Mouse (Mus musculus): ENCODE data around the gene Cxcl16. TPM values are rescaled to one million over a fixed set of nuclear protein-coding genes. Genes with fewer than 3 reads are reported as not detected.
"Not testable (repeated sequence)": the region's sequence is repeated elsewhere in the genome, so short reads cannot be mapped to it uniquely, and the experiment has no call there.

Gene Cxcl16
- polyA plus RNA-seq, 1 experiment, result 99.3 TPM

DNA sequence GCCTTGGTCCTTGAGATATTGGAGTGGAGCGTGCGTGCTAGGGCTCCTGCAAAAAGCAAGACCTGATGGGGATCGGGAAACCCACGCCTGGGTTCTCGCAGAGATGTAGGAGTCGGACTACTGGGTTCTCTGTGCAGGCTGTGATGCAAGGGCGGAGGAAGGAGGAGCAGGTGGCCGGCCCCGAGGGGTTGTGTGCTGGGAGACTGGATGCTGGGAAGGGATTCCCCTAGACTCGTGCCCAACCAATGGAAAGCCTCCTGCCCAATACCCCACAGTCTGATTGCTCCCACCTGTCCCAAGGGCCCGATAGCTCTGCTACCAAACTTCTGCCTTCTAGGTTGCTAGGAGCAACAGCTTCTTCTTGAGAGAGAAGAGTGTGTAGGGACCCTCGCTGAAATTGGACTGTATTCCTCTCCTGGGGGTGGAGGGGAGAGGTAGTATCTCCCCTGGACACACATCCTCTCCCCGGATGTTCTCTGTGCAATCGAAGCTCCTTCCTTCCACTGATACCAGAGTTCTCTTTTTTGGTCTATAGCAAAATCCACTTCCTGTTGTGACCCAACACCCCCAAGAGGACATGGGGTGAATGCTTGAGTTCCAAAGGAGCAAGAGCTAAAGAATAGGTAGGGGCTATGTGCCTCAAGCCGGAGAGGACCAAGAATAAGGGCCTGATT lies 26.8 kb downstream of the Cxcl16 start:
- no peaks in the 10 kb centered on the region for H3K27me3 ChIP-seq (replicated peaks; ENCODE audit: control insufficient read depth, insufficient read depth, low read length)
- peak; percentile 16 for DNase-seq
- peaks cover 3% of the 10 kb centered on the region; the same call in 1 of the 2 replicates for H3K4me1 ChIP-seq (ENCODE audit: control insufficient read depth, insufficient read depth, low read length)
- H3K4me3 ChIP-seq (ENCODE audit: insufficient read depth, low read depth, low read length), result peak overlapping the region; percentile 51
- TF ChIP-seq CTCF (conservative IDR thresholded peaks at IDR 0.05; ENCODE audit: insufficient read depth, insufficient read length, low read depth, low read length) (no peak), POLR2A (IDR thresholded peaks at IDR 0.05; ENCODE audit: low read depth, low read length) (no peak)
- no peak overlapping the region for H3K27ac ChIP-seq (ENCODE audit: insufficient read depth, low read depth, low read length)
- 13% methylated on average over 15 of the region's 15 CpGs for WGBS
- no peaks in the 10 kb centered on the region for H3K36me3 ChIP-seq (ENCODE audit: control insufficient read depth, insufficient read depth, low read length)

- peak within 1 kb of the TSS; percentile 51 for H3K4me3 ChIP-seq (ENCODE audit: insufficient read depth, low read depth, low read length)
- H3K27me3 ChIP-seq (replicated peaks; ENCODE audit: control insufficient read depth, insufficient read depth, low read length), result no peaks in the 10 kb centered on the region
- TF ChIP-seq POLR2A (IDR thresholded peaks at IDR 0.05; ENCODE audit: low read depth, low read length) (no peak), CTCF (conservative IDR thresholded peaks at IDR 0.05; ENCODE audit: insufficient read depth, insufficient read length, low read depth, low read length) (peak; percentile 75)
- peaks cover 3% of the 10 kb centered on the region; the same call in 1 of the 2 replicates for H3K4me1 ChIP-seq (ENCODE audit: control insufficient read depth, insufficient read depth, low read length)
- peak; percentile 98 for DNase-seq
- under 1% methylated on average over 74 of the region's 75 CpGs for WGBS
- H3K27ac ChIP-seq (ENCODE audit: insufficient read depth, low read depth, low read length), result peak within 1 kb of the TSS; percentile 6; the same call in 1 of the 2 replicates
- no peaks in the 10 kb centered on the region for H3K36me3 ChIP-seq (ENCODE audit: control insufficient read depth, insufficient read depth, low read length)
Observed at GRCm38 (mm10) chr11:70432048-70432894, 27.5 kb downstream of the Cxcl16 start, which contains the start of gene Arrb2. Gene Arrb2 (plus strand): TSS chr11:70432635.

DNA sequence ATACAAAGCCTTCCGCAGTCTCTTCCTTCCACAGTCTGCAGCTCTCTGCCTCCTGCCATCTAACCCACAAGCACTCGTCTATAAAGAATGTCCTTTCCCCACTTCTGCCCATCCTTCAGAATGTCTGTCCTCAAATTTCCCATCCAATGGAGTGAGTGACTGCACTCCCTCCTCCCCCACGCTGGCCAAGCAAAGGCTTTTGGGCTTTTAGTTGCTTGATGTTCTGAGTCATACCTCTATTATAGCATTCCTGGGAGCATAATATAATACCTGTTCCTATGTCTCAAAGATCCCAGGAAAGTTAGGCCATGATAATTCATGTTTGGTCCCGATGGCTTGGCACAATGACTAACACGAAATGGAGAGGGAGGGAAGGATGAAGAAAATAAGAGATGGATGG lies 28.2 kb downstream of the Cxcl16 start:
- H3K4me1 ChIP-seq (ENCODE audit: control insufficient read depth, insufficient read depth, low read length), result peaks cover 3% of the 10 kb centered on the region; the same call in 1 of the 2 replicates
- H3K36me3 ChIP-seq (ENCODE audit: control insufficient read depth, insufficient read depth, low read length), result no peaks in the 10 kb centered on the region
- WGBS, result 39% methylated on average over 5 of the region's 5 CpGs
- TF ChIP-seq POLR2A (IDR thresholded peaks at IDR 0.05; ENCODE audit: low read depth, low read length), result no peak
- no peaks in the 10 kb centered on the region for H3K27me3 ChIP-seq (replicated peaks; ENCODE audit: control insufficient read depth, insufficient read depth, low read length)
- DNase-seq, result no peak
- H3K27ac ChIP-seq (ENCODE audit: insufficient read depth, low read depth, low read length), result no peak overlapping the region
- no peak overlapping the region for H3K4me3 ChIP-seq (ENCODE audit: insufficient read depth, low read depth, low read length)

DNA sequence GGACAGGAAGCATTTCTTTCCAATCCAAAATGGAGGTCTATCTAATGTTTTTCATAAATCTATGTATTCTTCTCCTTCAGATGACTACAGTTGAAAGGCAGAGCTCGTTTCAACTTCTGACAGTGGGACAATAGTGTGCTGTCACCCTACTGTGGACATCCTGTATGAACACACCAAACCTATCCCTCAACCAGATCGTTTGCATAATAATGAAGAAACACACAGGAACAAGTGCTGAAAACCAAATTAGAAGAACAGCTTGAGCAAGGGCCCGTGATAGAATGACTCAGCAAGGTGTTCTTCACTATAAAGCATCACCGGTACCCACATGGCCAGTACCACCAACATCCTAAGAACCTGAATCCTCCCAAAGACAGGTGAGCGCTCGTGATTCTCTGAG lies 33.2 kb downstream of the Cxcl16 start:
- WGBS, result 76% methylated on average over 6 of the region's 6 CpGs
- H3K27ac ChIP-seq (ENCODE audit: insufficient read depth, low read depth, low read length); H3K27me3 ChIP-seq (replicated peaks; ENCODE audit: control insufficient read depth, insufficient read depth, low read length); DNase-seq; H3K36me3 ChIP-seq (ENCODE audit: control insufficient read depth, insufficient read depth, low read length); H3K4me1 ChIP-seq (ENCODE audit: control insufficient read depth, insufficient read depth, low read length); H3K4me3 ChIP-seq (ENCODE audit: insufficient read depth, low read depth, low read length): not testable (repeated sequence)

DNA sequence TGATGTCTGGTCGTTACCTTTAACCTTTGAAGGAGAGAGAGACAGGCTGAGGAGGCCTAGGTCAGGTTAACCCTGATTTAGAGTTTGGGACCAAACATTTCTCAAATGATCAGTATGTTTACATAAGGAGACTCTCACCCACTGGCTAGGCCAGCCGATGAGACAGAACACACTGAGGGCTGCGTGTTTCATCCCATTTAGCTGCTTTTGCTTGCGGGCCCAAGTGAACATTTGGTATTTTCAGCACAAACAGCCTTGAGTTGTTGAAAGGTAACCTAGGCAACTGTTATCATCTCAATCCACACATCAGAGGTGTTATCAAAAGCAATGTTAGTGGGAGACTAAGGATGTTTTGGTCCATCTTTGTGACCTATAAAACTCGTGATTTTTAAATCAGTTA lies 40.3 kb downstream of the Cxcl16 start:
- Histone ChIP-seq H3K36me3 (ENCODE audit: control insufficient read depth, insufficient read depth, low read length) (no peaks in the 10 kb centered on the region), H3K4me3 (ENCODE audit: insufficient read depth, low read depth, low read length) (no peak overlapping the region), H3K27me3 (replicated peaks; ENCODE audit: control insufficient read depth, insufficient read depth, low read length) (no peaks in the 10 kb centered on the region), H3K27ac (ENCODE audit: insufficient read depth, low read depth, low read length) (no peak overlapping the region), H3K4me1 (ENCODE audit: control insufficient read depth, insufficient read depth, low read length) (no peaks in the 10 kb centered on the region)
- DNase-seq, result no peak
- 60% methylated on average over 5 of the region's 5 CpGs for WGBS
- TF ChIP-seq POLR2A (IDR thresholded peaks at IDR 0.05; ENCODE audit: low read depth, low read length) (no peak), CTCF (conservative IDR thresholded peaks at IDR 0.05; ENCODE audit: insufficient read depth, insufficient read length, low read depth, low read length) (no peak)

DNA sequence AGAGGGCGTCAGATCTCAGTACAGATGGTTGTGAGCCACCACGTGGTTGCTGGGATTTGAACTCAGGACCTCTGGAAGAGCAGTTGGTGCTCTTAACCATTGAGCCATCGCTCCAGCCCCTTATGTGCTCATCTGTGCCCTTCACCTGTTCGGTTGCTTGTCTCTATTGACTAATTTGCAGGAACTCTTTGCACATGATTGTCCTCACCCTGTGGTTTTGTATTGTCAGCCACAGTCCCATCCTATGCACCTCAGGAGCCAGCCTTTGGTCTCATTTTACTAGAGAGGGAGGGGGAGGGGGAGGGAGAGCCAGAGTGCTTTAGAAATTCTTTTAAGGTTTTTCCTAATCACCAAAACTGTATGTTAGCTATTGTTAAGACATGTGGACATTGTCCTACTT lies 41.6 kb downstream of the Cxcl16 start:
- no peak overlapping the region for H3K27ac ChIP-seq (ENCODE audit: insufficient read depth, low read depth, low read length)
- no peak for DNase-seq
- no peaks in the 10 kb centered on the region for H3K4me1 ChIP-seq (ENCODE audit: control insufficient read depth, insufficient read depth, low read length)
- WGBS, result 68% methylated on average over 4 of the region's 4 CpGs
- no peak overlapping the region for H3K4me3 ChIP-seq (ENCODE audit: insufficient read depth, low read depth, low read length)
- TF ChIP-seq CTCF (conservative IDR thresholded peaks at IDR 0.05; ENCODE audit: insufficient read depth, insufficient read length, low read depth, low read length) (no peak), POLR2A (IDR thresholded peaks at IDR 0.05; ENCODE audit: low read depth, low read length) (no peak)
- H3K27me3 ChIP-seq (replicated peaks; ENCODE audit: control insufficient read depth, insufficient read depth, low read length), result no peaks in the 10 kb centered on the region
- H3K36me3 ChIP-seq (ENCODE audit: control insufficient read depth, insufficient read depth, low read length), result no peaks in the 10 kb centered on the region

- H3K27ac ChIP-seq (ENCODE audit: insufficient read depth, low read depth, low read length), result no peak overlapping the region
- H3K4me3 ChIP-seq (ENCODE audit: insufficient read depth, low read depth, low read length), result no peak overlapping the region
- no peaks in the 10 kb centered on the region; the same call in 1 of the 2 replicates for H3K4me1 ChIP-seq (ENCODE audit: control insufficient read depth, insufficient read depth, low read length)
- peak; percentile 86 for DNase-seq
- WGBS, result under 1% methylated on average over 3 of the region's 3 CpGs
- H3K36me3 ChIP-seq (ENCODE audit: control insufficient read depth, insufficient read depth, low read length), result no peaks in the 10 kb centered on the region
- H3K27me3 ChIP-seq (replicated peaks; ENCODE audit: control insufficient read depth, insufficient read depth, low read length), result no peaks in the 10 kb centered on the region
- no peak for TF ChIP-seq POLR2A (IDR thresholded peaks at IDR 0.05; ENCODE audit: low read depth, low read length)
- TF ChIP-seq CTCF (conservative IDR thresholded peaks at IDR 0.05; ENCODE audit: insufficient read depth, insufficient read length, low read depth, low read length), result peak; percentile 60
Observed at GRCm38 (mm10) chr11:70413961-70414360, 45.8 kb downstream of the Cxcl16 start.
